Mouse (Mus musculus): Measurements from ENCODE around the gene Tlx2.

- TF ChIP-seq CTCF (IDR thresholded peaks at IDR 0.05; ENCODE audit: borderline replicate concordance, extremely low read depth, insufficient read depth, insufficient read length) (no peak), POLR2A (IDR thresholded peaks at IDR 0.05; ENCODE audit: borderline replicate concordance, extremely low read depth, insufficient read depth, insufficient read length, poor library complexity, severe bottlenecking) (no peak)
Measured at GRCm38 (mm10) chr6:83070311-83071219, 472 bp upstream of the Tlx2 start.
